Mouse (Mus musculus): ENCODE results near the gene Slc4a8.

GRCm38 (mm10) chr15:100869558-100869957 lies 108.0 kb downstream of the Slc4a8 start, which contains the start of gene Scn8a:
- no peak for TF ChIP-seq CTCF (IDR thresholded peaks at IDR 0.05; ENCODE audit: insufficient read depth, low read depth, low read length)
- no peak for TF ChIP-seq POLR2A (IDR thresholded peaks at IDR 0.05; ENCODE audit: insufficient read depth, low read depth, low read length)
